Mouse (Mus musculus): ENCODE measurements at regions not wholly inside any gene's neighbourhood (a gene's known extent, or its start where the extent isn't known, plus 50 kb on each side); places are given as distances from the start of the nearest gene placed in this dataset.

DNA sequence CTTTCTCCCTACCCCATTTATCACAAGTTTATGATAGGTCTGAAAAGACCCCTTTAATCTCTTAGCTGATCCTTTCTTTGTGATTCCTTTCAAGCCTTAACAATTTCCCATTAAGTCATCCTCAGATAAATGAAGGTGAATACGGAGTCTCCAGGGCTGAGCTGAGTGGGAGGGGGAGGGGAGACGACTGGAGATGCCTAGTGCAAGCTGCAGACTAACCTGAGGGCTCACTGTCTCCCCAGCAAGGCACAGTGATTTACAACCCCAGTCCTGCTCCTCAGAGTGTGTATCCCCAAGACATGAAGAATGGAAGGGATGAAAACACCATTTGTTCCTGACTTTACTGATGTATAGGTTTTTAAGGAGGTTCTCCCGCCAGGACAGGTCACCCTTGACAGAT, 76.7 kb downstream of the Enc1 start:
- no peak for TF ChIP-seq CTCF (IDR thresholded peaks at IDR 0.05; ENCODE audit: control insufficient read depth, insufficient read depth, insufficient read length)
- no peak for TF ChIP-seq FOSL1 (IDR thresholded peaks at IDR 0.05; ENCODE audit: insufficient read depth, low read length, poor library complexity, severe bottlenecking)
- TF ChIP-seq CEBPB (IDR thresholded peaks at IDR 0.05; ENCODE audit: low read depth), result no peak
- TF ChIP-seq USF1 (IDR thresholded peaks at IDR 0.05; ENCODE audit: low read depth), result no peak
- TF ChIP-seq MYOG (IDR thresholded peaks at IDR 0.05; ENCODE audit: control insufficient read depth, extremely low read depth, insufficient read length), result no peak
- TF ChIP-seq MAX (IDR thresholded peaks at IDR 0.05), result no peak
- TF ChIP-seq MYOD1 (IDR thresholded peaks at IDR 0.05; ENCODE audit: control insufficient read depth, insufficient read length, low read depth), result no peak

Data from C2C12 (cell line).